Mouse (Mus musculus): ENCODE data around the gene Tgfbr3l.
A peak's percentile ranks its signal among the peaks of the same experiment; 100 is the strongest.

Tgfbr3l gene

DNA sequence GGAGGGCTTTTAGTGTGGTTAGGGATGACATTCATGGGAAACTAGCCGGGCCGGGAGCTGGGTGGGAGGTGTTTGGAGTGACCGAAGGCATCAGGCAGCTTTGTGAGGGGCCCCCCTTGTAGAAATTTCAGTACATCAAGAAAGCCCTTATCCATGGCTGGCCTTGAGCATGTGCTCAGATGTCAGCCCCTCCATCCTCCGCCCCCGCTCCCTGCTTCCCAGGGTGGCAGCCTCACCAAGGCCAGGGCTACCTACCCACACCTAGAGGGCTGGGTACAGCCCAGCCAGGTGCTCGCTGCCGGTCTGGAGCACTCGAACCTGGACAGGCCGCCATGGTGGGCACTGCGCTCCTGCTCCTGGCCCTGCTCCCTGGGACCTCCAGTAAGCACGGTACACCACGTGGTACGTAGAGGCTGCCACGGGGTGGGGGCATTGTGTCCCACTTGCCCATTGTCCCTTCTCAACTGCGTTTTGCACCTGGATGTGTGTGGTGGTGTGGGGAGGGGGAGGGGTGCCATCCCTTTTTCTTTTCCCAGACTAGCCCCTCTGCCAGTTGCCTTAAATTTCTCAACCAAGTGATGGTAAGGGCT is at the start of gene Tgfbr3l:
Gene Tgfbr3l (plus strand): TSS at position 264 of the 590 bp plus-strand sequence.
- no peak for DNase-seq (ENCODE audit: low read depth, low spot score)

DNA sequence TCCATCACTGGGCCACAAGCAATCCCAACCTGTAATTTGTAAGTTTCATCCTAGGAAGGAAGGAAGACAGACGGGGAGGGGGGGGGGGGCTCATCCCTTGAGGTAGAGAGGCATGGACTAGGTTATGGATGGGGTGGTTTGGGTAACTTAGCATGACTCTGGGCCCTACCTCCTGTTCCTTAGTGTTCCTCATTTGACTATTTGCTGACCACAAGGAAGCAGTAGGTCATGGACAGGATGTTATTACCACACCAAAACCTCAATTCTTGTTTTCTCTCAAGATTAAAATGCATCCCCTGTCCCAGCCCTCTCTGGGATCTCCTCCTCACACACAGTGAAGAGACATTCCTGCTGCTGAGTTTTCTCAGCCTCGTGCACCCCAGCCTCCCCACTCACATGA is 46.7 kb upstream of the Tgfbr3l start:
- no peak for DNase-seq (ENCODE audit: low read depth, low spot score)

DNA sequence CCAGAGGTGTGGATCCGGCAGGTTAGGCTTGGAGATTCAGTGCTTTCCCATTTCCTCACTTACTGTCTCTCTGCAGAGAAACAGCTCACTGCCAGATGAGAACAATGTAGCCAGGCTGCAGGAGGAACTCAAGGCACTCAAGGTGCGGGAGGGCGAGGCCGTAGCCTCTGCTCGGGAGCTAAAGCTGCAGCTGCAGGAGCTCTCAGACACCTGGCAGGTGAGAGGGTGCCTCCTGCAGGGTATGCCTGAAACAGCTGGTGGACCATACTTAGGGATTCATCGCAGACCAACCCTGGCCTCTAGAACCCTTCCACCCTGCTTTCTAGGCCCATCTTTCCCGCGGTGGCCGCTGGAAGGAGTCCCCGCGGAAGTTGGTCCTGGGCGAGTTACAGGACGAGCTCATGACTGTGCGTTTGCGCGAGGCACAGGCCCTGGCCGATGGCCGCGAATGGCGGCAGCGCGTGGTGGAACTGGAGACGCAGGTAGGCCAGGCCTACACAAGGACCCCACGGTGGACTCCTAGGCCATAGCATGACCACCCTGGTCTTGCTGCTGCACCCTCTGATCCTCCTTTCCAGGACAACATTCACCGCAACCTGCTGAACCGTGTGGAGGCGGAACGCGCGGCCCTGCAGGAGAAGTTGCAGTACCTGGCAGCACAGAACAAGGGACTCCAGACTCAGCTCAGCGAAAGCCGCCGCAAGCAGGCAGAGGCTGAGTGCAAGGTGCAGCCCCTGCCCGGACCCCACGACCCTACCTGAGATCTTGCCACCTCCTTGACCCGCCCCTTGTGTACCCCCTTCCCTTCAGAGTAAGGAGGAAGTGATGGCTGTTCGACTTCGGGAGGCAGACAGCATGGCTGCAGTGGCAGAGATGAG is 42.5 kb upstream of the Tgfbr3l start:
- DNase-seq (ENCODE audit: low read depth, low spot score): no peak

DNA sequence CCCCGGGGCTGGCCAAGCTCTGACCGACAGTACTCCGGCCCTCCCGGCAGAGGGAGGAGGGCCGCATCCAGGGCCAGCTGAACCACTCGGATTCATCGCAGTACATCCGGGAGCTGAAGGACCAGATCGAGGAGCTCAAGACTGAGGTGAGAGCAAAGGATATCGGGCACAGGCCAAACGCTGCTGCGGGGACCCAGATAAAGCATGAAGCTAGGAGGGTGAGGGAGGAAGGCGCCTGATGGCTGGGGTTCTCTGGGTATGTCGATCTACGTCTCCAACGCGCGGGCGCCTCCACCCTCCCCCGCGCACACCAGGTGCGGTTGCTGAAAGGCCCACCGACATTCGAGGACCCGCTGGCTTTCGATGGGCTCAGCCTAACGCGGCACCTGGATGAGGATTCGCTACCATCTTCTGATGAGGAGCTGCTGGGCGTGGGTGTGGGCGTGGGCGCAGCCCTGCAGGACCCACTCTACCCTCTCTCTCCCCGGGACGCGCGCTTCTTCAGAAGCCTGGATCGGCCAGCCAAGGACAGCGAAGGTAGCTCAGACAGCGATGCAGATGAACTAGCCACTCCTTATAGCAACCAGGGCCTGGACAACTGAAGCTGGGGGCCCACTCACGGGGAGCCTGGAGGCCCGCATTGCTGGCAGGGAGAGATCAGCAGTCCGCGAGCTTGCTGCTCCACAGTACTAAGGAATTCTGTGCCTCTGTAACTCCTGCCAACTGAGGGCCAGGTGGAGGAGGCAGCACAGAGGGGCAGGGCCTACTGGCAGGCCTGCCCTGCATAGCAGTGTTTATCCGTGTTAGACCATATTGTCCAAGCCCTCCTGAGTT is 41.6 kb upstream of the Tgfbr3l start:
- no peak for DNase-seq (ENCODE audit: low read depth, low spot score)

DNA sequence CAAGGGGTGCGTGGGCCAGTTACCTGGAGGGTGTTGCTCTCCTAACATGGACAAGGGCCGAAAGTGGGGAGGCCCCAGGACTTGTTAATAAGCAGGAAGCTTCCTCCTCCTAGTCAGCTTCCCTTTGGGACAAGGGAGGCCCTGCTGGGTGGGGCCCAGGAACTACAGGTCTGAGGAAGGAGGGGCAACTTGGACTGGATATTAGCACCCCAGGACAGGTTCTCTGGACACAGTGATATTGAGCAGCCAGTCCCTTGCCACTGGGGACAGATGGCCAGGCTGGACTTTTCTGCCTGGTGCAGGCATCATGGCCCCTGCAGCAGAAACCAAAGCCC is 41.0 kb upstream of the Tgfbr3l start:
- no peak for DNase-seq (ENCODE audit: low read depth, low spot score)

DNA sequence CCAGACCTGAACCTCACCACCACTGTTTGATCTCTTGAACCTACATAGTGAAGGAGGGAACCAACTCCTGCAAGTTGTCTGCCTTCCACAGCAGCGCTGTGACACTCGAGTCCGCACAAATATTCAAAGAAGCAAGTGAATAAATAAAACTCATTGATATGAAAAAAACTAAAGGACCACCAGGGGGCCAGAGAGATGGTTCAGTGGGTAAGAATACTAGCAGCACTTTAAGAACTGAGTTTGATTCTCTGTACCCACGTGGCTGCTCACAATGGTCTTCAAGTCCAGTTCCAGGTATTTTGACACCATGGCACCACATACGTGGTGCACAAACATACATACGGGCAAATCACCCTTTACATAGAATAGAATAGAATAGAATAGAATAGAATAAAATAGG is 36.9 kb upstream of the Tgfbr3l start:
- DNase-seq (ENCODE audit: low read depth, low spot score): no peak

DNA sequence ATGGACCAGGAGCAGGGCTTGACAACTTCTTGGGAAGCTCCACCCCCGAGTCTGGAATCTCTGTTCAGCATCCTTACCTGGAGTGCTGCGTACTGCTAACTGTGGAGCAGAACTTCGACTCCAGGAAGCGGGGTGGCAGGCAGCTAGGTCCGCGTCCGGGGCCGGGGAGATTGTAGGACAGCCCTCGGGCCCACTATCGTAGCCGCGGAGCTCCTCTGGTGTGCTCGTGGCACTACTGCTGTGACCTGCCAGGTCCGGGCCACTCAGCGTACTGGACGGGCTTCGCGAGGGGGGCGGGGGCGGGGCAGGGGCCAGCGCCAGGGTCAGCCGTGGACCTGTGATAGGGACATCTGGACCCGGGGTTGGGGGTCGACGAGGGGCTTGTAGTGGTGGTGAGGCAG is 35.2 kb upstream of the Tgfbr3l start:
- no peak for DNase-seq (ENCODE audit: low read depth, low spot score)

DNA sequence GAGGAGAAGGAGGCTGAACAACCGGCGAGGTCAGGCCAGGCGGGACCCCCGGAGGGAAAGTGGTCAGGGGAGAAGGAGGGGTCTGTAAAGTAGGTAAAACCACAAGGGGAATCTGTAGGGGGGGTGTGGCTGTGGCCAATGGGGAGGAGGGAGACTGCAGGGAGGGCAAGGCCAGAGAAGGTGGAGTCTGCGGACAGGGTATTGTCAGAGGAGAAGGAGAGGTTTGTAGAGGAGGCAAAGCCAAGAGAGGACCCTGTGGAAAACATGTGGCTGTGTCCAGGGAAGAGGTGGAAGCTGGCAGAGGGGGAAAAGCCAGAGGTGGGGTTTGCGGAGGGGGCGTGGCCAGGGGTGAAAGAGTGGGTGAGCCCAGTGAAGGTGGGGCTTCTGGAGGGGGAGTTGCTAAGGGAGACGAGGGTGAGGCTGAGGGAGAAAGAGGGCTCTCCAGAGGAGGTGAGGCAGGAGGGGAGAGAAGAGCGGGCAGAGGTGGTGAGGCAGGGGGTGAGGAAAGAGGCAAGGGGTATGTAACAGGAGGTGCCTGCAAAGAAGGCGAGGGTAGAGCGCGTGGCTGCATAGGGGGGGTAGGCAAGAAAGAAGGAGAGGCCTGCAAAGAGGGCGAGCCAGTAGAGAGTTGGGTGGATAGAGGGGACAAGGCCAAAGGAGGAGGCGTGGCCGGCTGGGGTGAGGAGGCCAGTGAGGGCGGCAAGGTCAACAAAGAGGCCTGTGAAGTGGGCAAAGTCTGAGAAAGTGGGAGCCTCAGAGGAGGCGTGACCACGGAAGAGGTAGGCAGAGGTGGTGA is 34.6 kb upstream of the Tgfbr3l start:
- no peak for DNase-seq (ENCODE audit: low read depth, low spot score)

DNA sequence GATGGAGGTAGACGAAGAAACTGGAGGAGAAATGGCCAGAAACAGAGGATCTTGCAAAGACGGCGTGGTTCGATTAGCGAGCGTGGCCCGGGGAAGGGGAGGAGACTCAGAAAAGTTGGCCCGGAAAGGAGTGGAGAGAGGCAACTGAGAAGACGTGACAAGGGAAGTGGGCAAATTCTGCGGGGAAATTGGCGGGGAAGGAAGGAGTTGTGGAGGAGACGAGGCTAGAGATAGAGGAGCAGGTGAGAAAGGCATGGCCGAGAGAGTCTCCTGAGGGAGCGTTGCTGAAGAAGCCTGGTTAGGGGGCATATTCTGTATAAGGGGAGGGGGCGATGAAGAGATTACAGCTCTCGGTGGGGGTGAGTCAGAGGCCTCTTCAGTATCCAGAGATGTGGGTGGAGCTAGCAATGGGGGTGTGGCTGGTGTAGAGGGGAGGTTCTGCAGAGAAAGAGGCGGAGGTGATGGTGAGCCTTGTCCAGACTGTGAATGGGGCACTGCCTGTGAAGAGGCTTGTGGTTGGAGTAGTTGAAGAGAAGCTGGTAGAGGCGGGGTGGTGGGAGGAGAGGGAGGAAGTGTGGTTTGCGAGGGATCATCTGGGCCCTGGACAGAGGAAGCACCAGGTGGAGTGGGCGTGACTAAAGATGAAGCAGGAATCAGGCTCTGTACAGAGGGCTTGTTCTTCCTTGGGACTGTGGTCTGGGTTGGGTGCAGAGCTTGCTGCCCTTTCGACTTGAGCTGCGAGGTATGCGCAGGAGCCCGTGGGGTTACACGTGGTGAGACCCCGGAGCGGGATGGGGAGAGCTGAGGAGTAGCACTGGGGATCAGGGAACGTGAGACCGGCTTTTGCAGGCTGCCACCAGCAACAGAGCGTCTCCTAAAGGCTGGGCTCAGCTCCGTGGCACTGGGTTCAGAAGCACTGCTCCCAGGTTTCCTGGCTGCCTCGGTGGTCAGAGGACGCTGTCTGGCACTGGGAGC is 33.7 kb upstream of the Tgfbr3l start:
- DNase-seq (ENCODE audit: low read depth, low spot score): no peak

DNA sequence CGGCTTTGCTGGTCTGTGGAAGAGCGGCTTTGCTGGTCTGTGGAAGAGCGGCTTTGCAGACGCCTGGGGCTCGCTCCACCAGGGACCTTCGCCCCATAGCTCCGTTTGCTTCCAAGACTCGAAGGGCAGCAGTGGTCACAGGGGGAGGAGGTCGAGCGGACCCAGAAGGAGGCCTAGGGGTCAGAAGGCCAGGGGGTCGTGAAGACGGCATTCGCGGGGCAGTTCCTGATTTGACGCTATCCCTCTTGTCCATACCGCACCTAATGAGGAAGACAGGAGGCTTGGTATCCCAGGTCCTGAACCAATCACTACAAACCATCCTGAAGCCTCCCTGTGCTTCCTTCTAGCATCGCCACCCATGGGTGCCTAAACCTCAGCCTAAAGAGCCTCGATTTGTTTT is 31.7 kb upstream of the Tgfbr3l start:
- no peak for DNase-seq (ENCODE audit: low read depth, low spot score)

DNA sequence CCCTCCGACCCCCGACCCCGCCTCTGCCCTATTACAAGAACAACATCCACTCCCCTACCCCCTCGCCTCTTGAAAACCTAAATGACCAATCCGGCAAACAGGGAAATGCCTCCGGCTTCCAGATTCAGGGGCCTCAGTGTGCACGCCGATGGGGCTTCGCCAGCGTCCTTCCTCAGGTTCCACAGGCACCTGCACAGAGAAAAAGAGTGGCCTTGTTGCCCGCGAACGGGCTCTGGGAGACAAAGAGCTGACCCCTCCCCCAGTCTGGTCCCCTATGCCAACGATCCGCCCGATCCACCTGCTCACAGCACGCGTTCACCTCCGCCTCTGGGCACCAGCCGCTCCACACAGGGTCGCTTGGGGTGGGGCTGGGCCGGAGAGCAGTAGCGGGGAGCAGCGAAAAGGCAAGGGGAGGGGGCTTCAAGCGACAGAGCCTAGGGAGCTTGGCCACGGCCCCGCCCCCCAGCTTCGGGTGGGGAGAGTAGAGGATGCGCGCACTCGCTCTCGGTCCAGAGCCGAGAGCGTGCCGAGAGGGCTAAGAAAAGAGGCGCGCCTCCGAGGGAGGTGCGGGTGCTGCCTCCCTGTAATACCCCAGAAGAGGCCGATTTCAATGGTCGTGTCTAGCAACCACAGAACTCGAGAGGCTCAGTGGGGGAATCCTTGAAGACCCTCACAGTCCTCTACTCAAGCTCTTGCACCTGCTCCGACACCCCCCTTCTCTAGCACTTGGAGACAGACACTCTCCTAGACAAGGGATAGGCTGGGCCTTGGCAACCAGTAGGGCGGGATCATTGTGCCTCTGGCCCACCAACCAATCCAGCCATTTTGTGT is 31.0 kb upstream of the Tgfbr3l start, which contains the start of gene Prr36:
Gene Prr36 (minus strand): TSS at position 669 of the 831 bp plus-strand sequence.
- DNase-seq (ENCODE audit: low read depth, low spot score): peak; percentile 79

DNA sequence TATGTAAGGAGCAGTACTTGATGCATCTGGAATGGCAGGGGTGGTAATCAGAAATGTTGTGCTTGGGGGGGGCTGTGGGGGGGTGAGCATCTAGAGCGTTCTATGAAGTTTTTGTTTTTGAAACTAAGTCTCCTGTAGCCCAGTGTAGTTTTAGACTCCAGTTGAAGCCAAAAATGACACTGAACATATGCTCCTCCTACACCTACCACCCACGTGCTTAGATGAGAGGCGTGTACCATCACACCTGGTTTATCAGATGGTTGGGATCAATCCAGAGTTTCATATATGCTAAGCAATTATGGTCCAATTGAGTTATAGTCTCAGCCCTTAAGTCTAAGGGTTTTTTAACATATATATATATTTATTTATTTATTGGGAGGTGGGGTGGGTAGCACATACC is 28.4 kb upstream of the Tgfbr3l start:
- no peak for DNase-seq (ENCODE audit: low read depth, low spot score)

DNA sequence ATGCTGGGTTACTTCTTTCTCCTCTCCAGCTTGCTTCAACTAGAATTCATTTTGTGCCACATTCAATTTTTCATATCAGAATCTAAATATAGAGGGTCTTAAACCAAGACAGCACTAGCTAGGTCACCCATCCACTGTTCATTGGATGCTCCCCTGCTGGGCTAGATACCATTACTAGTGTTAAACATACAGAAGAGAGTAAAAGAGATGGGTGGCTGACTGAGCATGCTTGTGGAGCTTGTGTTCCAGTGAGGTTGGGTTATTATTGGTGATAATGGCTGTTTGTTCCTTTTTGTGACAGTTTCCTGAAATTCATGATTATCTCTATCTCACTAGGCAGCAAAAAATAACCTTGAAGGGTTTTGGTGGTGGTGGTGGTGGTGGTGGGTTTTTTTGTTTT is 26.0 kb upstream of the Tgfbr3l start:
- no peak for DNase-seq (ENCODE audit: low read depth, low spot score)

DNA sequence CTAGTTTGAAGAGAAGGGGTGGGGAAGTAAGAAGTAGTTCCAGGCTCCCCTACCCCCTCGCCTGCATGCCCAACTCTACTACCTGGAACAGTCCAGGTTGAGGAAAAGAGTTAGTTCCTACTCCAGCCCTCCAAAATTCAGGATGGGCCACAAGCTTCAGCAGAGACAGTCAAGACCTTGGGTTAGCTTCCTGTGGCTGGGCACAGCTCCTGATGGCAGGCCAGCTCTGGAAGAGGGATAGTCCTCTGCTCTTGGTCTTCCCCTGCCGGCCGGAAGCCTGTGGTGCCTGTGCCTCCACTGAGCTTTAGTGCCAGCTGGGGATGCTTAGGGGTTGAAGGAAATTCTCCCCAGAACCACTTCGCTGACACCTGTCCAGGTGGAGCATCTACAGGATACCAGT is 21.7 kb upstream of the Tgfbr3l start:
- no peak for DNase-seq (ENCODE audit: low read depth, low spot score)

DNA sequence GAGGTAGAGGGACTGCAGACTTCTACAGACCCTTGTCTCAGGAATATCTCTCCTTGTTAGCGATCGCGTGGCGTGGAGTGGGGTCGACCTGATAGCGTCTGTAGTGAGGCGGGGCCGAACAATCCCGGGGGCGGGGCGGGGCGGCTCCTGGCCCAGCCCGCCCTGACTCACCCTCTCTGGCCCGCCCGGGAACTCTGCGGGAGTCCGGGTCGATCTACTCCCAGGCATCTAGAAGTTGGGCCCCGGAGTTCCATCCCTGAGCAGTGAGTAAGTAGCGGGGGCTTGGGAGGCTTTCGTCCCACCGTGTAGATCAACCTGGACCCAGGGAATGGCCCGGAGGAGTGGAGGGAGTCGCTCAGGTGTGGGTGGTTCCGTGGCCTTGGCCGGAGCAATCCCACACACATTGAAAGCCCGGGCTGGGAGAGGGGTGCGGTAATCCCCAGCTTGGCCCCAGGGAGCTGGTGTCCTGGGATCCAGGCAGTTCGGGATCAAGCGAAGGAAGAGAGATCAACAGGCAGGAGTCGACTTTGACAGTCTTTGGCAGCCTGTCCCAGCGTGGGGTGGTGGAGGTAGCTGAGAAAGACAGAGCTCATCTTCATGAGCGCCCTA is 21.2 kb upstream of the Tgfbr3l start, which contains the start of gene Lrrc8e:
Gene Lrrc8e (plus strand): TSS at position 89 of the 609 bp plus-strand sequence.
- DNase-seq (ENCODE audit: low read depth, low spot score): no peak

DNA sequence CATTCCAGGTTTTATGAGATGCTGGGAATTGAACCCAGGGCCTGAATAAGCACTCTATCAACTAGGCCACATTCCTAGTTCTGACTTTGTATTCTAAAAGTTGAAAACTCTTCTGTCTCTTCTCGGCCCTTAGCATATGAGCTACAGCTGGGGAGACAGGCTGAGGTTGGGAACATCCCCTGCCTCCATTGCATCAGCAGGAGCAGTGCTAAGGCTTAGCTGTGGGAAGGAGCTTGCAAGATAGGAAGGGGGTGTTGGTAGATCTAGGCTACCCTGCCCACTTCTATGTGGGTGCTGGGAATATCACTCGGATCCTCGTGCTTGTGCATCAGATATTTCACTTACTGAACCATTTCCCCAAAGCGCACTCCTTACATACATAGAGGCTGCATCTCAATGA is 20.1 kb upstream of the Tgfbr3l start:
- no peak for DNase-seq (ENCODE audit: low read depth, low spot score)

DNA sequence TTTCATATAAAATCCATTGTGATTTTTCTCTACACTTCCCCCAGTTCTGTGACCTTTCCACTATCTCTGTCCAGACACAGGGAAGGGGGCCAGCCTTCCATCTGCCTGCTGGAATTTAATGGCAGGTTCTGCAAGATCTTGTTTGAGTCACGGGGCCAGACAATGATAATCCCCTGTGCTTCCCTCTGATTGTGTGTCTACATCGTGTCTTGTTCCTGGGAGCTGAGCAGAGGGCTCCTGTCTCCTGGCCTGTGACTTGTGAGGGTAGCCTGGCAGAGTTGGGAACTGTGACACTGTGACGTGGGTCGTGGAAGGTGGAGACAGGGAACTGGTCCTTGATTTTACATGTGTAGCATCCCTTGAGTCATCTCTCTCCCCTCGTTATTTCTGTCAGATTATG is 18.2 kb upstream of the Tgfbr3l start:
- DNase-seq (ENCODE audit: low read depth, low spot score): no peak

DNA sequence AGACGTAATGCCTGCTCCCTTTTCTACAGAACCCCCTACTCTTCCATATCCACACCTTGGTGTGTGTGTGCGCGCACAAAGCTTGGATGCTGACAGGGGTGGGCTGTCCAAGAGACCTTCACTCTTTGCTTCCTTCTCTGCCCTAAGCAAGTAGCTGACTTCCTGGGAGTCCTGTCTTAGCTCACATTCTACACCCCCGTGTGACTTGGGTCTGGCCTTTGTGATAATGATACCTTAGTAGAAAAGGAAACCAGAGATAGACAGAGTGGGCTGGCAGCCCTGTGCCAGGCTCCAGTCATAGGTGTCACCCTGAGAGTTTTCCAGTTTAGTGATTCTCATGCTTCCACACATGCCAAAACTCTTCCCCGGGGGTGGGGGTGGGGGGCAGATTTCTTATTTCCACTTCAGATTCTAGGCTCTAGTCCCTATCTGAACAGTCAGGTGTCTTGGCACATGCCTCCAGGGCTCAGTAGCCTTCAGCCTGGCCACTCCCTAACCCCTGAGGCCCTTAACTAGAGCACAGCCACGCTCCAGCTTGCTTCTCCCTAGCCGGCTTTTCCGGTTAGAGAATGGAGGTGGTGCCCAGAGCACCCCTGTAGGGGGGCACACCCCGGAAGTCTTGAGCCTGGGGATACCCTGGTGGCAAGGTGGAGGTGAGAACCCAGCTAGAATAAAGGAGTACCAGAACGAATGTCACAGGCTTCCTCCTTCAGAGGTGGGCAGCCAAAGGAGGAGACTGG is 17.2 kb upstream of the Tgfbr3l start:
- DNase-seq (ENCODE audit: low read depth, low spot score): no peak

Data from brain, embryonic 18.5 days (tissue).